Mouse (Mus musculus): Measurements from ENCODE around the gene Nfya. TPM values are rescaled to one million over a fixed set of nuclear protein-coding genes. Genes with fewer than 3 reads are reported as not detected.
A peak's percentile ranks its signal among the peaks of the same experiment; 100 is the strongest.

Gene Nfya
- polyA plus RNA-seq, 1 experiment from 2014 or later: 26.9 TPM

DNA sequence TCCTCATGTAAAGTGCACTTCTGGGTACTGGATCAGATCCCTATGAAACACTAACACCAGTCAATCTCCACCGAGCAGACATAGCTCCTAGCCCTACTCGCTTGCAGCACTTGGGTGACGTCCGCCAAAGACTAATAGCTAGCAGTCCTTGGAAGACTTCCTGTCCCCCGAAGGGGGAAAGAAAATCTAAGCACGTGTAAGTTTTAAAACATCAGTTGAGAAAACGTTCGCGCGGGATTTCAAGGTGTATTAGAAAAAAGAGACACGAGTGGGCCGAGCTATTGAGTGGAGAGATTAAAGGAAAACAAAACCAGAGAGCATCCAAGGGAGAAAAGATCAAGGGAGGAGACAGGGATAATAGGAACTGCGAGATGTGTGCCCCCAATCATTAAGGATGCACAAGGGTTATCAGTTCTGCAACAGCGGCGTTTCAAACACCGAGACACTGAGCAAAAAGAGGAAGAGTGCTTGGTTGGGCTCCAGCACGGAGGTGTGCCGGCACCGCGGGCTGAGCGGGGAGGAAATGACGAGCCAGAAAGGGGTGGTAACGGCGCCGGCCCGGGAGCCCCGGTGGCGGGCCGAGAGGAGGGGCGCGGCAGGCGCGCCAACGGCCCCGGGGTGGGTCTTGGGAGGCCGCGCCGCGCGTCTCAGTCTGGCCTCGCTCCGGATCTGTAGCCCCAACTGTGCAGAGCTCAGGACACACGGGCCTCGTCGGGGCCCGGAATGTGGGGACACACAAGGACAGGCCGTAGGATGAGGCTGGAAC is 997 bp downstream of the Nfya start:
- Histone ChIP-seq H3K9me3 (ENCODE audit: control insufficient read depth, low read length) (no peaks in the 10 kb centered on the region), H3K9ac (ENCODE audit: low read depth, low read length) (peak overlapping the region; percentile 99), H3K27ac (ENCODE audit: low read depth, low read length) (peak overlapping the region; percentile 100), H3K4me2 (replicated peaks; ENCODE audit: low read depth, low read length) (peak overlapping the region; percentile 80), H3K4me1 (replicated peaks; ENCODE audit: control insufficient read depth, insufficient read depth, low read length) (no peaks in the 10 kb centered on the region; the same call in none of the 2 replicates), H3K4me3 (ENCODE audit: low read depth, low read length) (peak overlapping the region; percentile 92), H3K27me3 (ENCODE audit: control insufficient read depth, insufficient read depth, low read length) (no peaks in the 10 kb centered on the region), H3K36me3 (ENCODE audit: control insufficient read depth, insufficient read depth, low read length) (no peaks in the 10 kb centered on the region)
- DNase-seq (ENCODE audit: low spot score) (peak; percentile 79), ATAC-seq (ENCODE audit: low FRiP score) (peak; percentile 37)
- WGBS: under 1% methylated on average over 47 of the region's 47 CpGs

DNA sequence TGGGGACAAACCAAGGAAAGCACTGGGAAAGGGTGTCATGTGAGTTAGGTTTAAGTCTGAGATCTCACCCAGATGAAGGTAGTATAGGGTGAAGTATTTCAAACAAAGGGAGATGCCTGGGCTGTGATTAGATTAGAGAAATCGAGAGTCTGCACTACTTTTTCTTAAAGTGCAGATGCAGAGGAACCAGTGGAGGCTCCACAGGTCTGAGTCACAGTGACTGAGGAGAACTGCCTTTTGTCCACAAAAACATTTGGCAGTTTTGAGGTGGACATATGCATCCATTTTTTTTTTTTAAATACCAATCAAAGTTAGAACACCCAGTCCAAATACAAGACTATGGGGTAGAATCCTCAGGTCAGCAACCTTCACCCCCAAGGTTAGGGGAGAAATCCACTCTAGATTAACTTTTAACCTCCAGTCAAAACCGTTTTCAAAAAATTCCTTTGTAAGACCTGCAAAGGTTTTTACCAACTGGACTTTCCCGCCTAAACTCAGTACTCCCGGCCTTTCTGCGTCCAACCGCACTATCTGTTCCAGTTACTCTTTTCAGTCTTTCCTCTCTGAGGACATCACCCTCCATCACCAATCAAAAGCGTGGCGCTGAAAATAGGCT is 1.7 kb downstream of the Nfya start:
- Histone ChIP-seq H3K27ac (ENCODE audit: low read depth, low read length) (peak overlapping the region; percentile 100), H3K9ac (ENCODE audit: low read depth, low read length) (peak overlapping the region; percentile 99), H3K9me3 (ENCODE audit: control insufficient read depth, low read length) (no peaks in the 10 kb centered on the region), H3K27me3 (ENCODE audit: control insufficient read depth, insufficient read depth, low read length) (no peaks in the 10 kb centered on the region), H3K4me3 (ENCODE audit: low read depth, low read length) (peak overlapping the region; percentile 92), H3K4me2 (replicated peaks; ENCODE audit: low read depth, low read length) (peak overlapping the region; percentile 80), H3K36me3 (ENCODE audit: control insufficient read depth, insufficient read depth, low read length) (no peaks in the 10 kb centered on the region), H3K4me1 (replicated peaks; ENCODE audit: control insufficient read depth, insufficient read depth, low read length) (no peaks in the 10 kb centered on the region; the same call in none of the 2 replicates)
- 20% methylated on average over 8 of the region's 8 CpGs for WGBS
- ATAC-seq (ENCODE audit: low FRiP score) (no peak), DNase-seq (ENCODE audit: low spot score) (no peak)

DNA sequence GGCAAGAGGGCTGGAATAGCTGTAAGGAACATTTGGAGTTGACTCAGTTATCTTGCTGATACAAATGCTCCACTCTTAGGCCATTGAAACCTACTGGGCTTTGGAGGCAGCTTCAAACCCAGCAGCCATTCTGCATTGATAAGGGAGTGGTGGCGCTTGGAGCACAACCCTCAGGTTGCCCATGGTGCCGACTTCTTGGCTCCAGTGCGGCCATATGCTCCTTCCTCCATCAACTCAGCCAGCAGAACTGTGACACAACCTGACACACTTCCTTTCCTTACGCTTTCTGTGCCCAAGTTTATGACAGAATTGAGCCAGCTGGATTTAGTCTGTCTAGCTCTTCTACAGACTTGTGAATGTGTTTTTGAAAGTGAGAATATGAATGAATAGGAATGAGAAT is 2.6 kb downstream of the Nfya start:
- 87% methylated on average over 4 of the region's 4 CpGs for WGBS
- DNase-seq (ENCODE audit: low spot score) (no peak), ATAC-seq (ENCODE audit: low FRiP score) (no peak)
- no peak overlapping the region for H3K4me3 ChIP-seq (ENCODE audit: low read depth, low read length)
- H3K9me3 ChIP-seq (ENCODE audit: control insufficient read depth, low read length): no peaks in the 10 kb centered on the region
- H3K27ac ChIP-seq (ENCODE audit: low read depth, low read length): no peak overlapping the region
- H3K4me2 ChIP-seq (replicated peaks; ENCODE audit: low read depth, low read length): no peak overlapping the region
- no peak overlapping the region for H3K9ac ChIP-seq (ENCODE audit: low read depth, low read length)
- H3K4me1 ChIP-seq (replicated peaks; ENCODE audit: control insufficient read depth, insufficient read depth, low read length): no peaks in the 10 kb centered on the region; the same call in none of the 2 replicates
- no peaks in the 10 kb centered on the region for H3K36me3 ChIP-seq (ENCODE audit: control insufficient read depth, insufficient read depth, low read length)
- no peaks in the 10 kb centered on the region for H3K27me3 ChIP-seq (ENCODE audit: control insufficient read depth, insufficient read depth, low read length)

DNA sequence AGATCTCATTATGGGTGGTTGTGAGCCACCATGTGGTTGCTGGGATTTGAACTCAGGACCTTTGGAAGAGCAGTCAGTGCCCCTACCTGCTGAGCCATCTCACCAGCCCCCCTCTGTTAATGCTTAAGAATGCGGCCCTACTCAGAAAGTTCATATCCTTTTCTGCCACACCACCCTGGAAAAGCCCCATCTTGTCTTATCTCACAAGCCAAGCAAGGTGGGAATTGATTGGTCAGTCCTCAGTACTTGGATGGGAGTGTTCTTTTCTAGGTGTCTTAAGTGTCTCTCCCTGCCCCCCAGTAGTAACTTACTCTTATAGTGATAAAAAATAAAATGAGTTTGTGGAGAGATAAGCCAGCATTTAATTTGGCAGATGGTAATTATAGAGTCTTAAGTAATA is 5.0 kb downstream of the Nfya start:
- DNase-seq (ENCODE audit: low spot score) (no peak), ATAC-seq (ENCODE audit: low FRiP score) (no peak)
- no peak overlapping the region for H3K27ac ChIP-seq (ENCODE audit: low read depth, low read length)
- no peaks in the 10 kb centered on the region for H3K9me3 ChIP-seq (ENCODE audit: control insufficient read depth, low read length)
- H3K27me3 ChIP-seq (ENCODE audit: control insufficient read depth, insufficient read depth, low read length): no peaks in the 10 kb centered on the region
- 83% methylated on average over 1 of the region's 1 CpGs for WGBS
- H3K4me1 ChIP-seq (replicated peaks; ENCODE audit: control insufficient read depth, insufficient read depth, low read length): no peaks in the 10 kb centered on the region; the same call in 1 of the 2 replicates
- H3K36me3 ChIP-seq (ENCODE audit: control insufficient read depth, insufficient read depth, low read length): no peaks in the 10 kb centered on the region
- H3K4me3 ChIP-seq (ENCODE audit: low read depth, low read length): no peak overlapping the region
- no peak overlapping the region for H3K9ac ChIP-seq (ENCODE audit: low read depth, low read length)
- H3K4me2 ChIP-seq (replicated peaks; ENCODE audit: low read depth, low read length): no peak overlapping the region

DNA sequence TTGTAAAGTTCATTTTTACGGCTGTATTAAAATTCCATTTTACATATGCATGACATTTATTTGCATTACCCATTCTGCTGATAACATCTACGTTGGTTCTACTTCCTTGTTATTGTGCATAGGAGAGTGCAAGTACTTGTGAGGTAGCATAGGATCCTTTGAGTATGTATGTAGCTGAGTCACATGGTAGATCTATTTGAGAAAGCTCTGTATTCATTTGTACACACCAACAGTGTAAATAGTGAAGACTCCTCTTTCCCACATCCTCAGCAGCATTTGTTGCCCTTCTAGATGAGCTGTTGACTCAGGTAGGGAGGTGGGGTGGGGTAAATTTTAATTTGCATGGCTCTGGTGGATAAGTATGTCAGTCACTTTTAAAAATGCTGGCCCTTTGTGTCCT is 5.9 kb downstream of the Nfya start:
- H3K27ac ChIP-seq (ENCODE audit: low read depth, low read length): no peak overlapping the region
- DNase-seq (ENCODE audit: low spot score): no peak
- H3K27me3 ChIP-seq (ENCODE audit: control insufficient read depth, insufficient read depth, low read length): no peaks in the 10 kb centered on the region
- no peaks in the 10 kb centered on the region for H3K9me3 ChIP-seq (ENCODE audit: control insufficient read depth, low read length)
- peaks cover under 1% of the 10 kb centered on the region; the same call in 1 of the 2 replicates for H3K36me3 ChIP-seq (ENCODE audit: control insufficient read depth, insufficient read depth, low read length)
- WGBS: 87% methylated on average over 2 of the region's 2 CpGs
- H3K9ac ChIP-seq (ENCODE audit: low read depth, low read length): no peak overlapping the region
- no peak overlapping the region for H3K4me3 ChIP-seq (ENCODE audit: low read depth, low read length)
- no peak for ATAC-seq (ENCODE audit: low FRiP score)
- no peak overlapping the region for H3K4me2 ChIP-seq (replicated peaks; ENCODE audit: low read depth, low read length)
- no peaks in the 10 kb centered on the region; the same call in 1 of the 2 replicates for H3K4me1 ChIP-seq (replicated peaks; ENCODE audit: control insufficient read depth, insufficient read depth, low read length)

DNA sequence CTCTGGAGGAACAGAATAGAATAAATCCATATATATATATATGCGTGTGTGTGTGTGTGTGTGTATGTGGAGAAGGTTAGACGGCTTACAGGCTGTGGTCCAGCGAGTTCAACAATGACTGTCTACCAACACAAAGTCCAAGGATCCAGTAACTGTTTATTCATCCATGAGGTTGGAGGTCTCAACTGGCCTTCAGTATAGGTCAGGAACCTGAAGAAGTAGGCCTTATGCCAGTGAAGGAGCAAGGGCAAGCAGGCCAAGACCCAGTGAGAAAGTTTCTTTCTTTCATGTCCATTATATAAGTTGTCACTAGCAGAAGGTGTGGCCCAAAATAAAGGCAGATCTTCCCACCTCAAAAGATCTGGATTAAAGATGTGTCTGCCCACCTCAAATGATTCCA is 7.0 kb downstream of the Nfya start:
- ATAC-seq (ENCODE audit: low FRiP score) (no peak), DNase-seq (ENCODE audit: low spot score) (no peak)
- Histone ChIP-seq H3K27ac (ENCODE audit: low read depth, low read length) (no peak overlapping the region), H3K4me2 (replicated peaks; ENCODE audit: low read depth, low read length) (no peak overlapping the region), H3K27me3 (ENCODE audit: control insufficient read depth, insufficient read depth, low read length) (no peaks in the 10 kb centered on the region), H3K9me3 (ENCODE audit: control insufficient read depth, low read length) (no peaks in the 10 kb centered on the region), H3K9ac (ENCODE audit: low read depth, low read length) (no peak overlapping the region), H3K4me1 (replicated peaks; ENCODE audit: control insufficient read depth, insufficient read depth, low read length) (no peaks in the 10 kb centered on the region; the same call in 1 of the 2 replicates), H3K4me3 (ENCODE audit: low read depth, low read length) (no peak overlapping the region), H3K36me3 (ENCODE audit: control insufficient read depth, insufficient read depth, low read length) (peaks cover 4% of the 10 kb centered on the region; the same call in 1 of the 2 replicates)
- WGBS: 95% methylated on average over 3 of the region's 3 CpGs

DNA sequence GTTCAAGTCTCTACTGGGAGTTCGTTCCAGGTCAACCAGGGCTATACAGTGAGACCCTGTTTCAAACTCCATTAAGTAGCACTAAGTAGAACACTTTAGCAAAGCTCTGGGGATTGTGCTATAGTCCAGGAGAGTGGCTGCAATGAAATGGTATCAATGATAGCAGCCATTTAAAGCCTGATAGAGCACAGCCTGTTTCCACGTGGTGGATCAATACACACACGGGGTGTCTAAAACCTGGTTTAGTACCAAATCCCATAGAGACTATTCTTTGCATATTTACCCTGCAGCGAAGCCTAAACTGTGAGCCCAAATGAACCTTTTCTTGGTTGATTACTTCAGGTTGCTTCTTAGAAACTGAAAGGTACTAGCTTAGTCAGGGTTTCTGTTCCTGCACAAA is 8.0 kb downstream of the Nfya start:
- H3K4me2 ChIP-seq (replicated peaks; ENCODE audit: low read depth, low read length): no peak overlapping the region
- DNase-seq (ENCODE audit: low spot score): no peak
- H3K4me3 ChIP-seq (ENCODE audit: low read depth, low read length): no peak overlapping the region
- H3K27ac ChIP-seq (ENCODE audit: low read depth, low read length): no peak overlapping the region
- no peaks in the 10 kb centered on the region for H3K27me3 ChIP-seq (ENCODE audit: control insufficient read depth, insufficient read depth, low read length)
- WGBS: 82% methylated on average over 4 of the region's 4 CpGs
- H3K9me3 ChIP-seq (ENCODE audit: control insufficient read depth, low read length): no peaks in the 10 kb centered on the region
- no peaks in the 10 kb centered on the region for H3K4me1 ChIP-seq (replicated peaks; ENCODE audit: control insufficient read depth, insufficient read depth, low read length)
- ATAC-seq (ENCODE audit: low FRiP score): no peak
- H3K9ac ChIP-seq (ENCODE audit: low read depth, low read length): no peak overlapping the region
- H3K36me3 ChIP-seq (ENCODE audit: control insufficient read depth, insufficient read depth, low read length): peaks cover 4% of the 10 kb centered on the region; the same call in 1 of the 2 replicates

DNA sequence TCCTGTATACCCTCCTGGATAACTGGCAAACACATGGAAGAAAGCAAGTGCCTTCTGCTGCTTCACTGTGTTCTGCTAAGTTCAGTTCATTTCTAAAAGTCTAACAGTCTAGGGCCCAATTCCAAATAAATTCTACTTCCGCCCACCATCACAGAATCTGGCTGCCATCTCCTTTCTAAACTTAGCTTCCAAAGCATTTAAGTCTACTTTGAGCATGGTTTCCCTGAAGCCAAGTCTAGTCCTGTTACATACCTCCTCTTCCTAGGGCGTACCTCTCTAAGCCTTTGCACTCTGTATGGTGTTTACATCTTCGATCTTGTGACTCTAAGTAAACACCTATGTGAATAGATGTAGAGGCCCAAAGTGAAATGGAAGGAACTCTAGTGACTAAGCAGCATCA is 17.1 kb downstream of the Nfya start:
- WGBS: 95% methylated on average over 3 of the region's 3 CpGs
- H3K9me3 ChIP-seq (ENCODE audit: control insufficient read depth, low read length): no peaks in the 10 kb centered on the region
- no peaks in the 10 kb centered on the region for H3K27me3 ChIP-seq (ENCODE audit: control insufficient read depth, insufficient read depth, low read length)
- H3K4me1 ChIP-seq (replicated peaks; ENCODE audit: control insufficient read depth, insufficient read depth, low read length): no peaks in the 10 kb centered on the region
- H3K9ac ChIP-seq (ENCODE audit: low read depth, low read length): no peak overlapping the region
- peaks cover 23% of the 10 kb centered on the region for H3K36me3 ChIP-seq (ENCODE audit: control insufficient read depth, insufficient read depth, low read length)
- DNase-seq (ENCODE audit: low spot score) (no peak), ATAC-seq (ENCODE audit: low FRiP score) (no peak)
- no peak overlapping the region for H3K4me3 ChIP-seq (ENCODE audit: low read depth, low read length)
- H3K4me2 ChIP-seq (replicated peaks; ENCODE audit: low read depth, low read length): no peak overlapping the region
- no peak overlapping the region for H3K27ac ChIP-seq (ENCODE audit: low read depth, low read length)

DNA sequence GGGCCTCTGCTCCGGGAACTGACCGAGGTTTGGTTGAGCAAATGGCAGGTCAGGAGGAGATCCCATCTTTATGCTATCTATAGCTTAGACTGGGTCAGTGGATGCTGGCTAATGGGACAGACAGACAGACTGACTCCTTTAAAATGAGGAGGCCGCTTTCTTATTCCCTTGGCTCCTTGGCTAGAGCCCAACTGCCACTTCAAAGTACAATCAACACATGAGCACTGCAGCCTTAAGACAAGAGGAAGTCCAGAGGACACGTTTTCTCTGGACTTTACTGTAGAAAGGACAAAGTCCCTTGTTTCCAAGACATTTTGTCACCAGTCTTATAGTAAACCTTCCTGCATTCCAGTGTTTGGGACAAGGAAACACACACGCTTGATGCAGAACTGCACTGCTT is 18.3 kb downstream of the Nfya start:
- ATAC-seq (ENCODE audit: low FRiP score) (no peak), DNase-seq (ENCODE audit: low spot score) (no peak)
- no peak overlapping the region for H3K4me2 ChIP-seq (replicated peaks; ENCODE audit: low read depth, low read length)
- no peaks in the 10 kb centered on the region for H3K9me3 ChIP-seq (ENCODE audit: control insufficient read depth, low read length)
- H3K4me3 ChIP-seq (ENCODE audit: low read depth, low read length): no peak overlapping the region
- H3K27ac ChIP-seq (ENCODE audit: low read depth, low read length): no peak overlapping the region
- no peaks in the 10 kb centered on the region for H3K4me1 ChIP-seq (replicated peaks; ENCODE audit: control insufficient read depth, insufficient read depth, low read length)
- no peaks in the 10 kb centered on the region for H3K27me3 ChIP-seq (ENCODE audit: control insufficient read depth, insufficient read depth, low read length)
- 94% methylated on average over 5 of the region's 5 CpGs for WGBS
- H3K36me3 ChIP-seq (ENCODE audit: control insufficient read depth, insufficient read depth, low read length): peaks cover 23% of the 10 kb centered on the region
- H3K9ac ChIP-seq (ENCODE audit: low read depth, low read length): no peak overlapping the region

Data from hindbrain, embryonic 11.5 days (tissue).